Mouse (Mus musculus) bone marrow macrophage, adult 2 months (primary cell): Measurements from ENCODE around the gene Tnf. TPM values are rescaled to one million over a fixed set of nuclear protein-coding genes. Genes with fewer than 3 reads are reported as not detected.

Experiments
- H3K27ac ChIP-seq: 2 replicates; pipeline ENCODE4 v1.5.1; 2012; ENCODE audit warnings: low read depth, low read length; ENCODE audit not compliant: insufficient read depth
- H3K4me1 ChIP-seq: 2 replicates; pipeline ENCODE4 v1.6.1; 2012; ENCODE audit warnings: low read length; ENCODE audit not compliant: control insufficient read depth, insufficient read depth
- H3K4me3 ChIP-seq: 2 replicates; pipeline ENCODE4 v1.5.1; 2012; ENCODE audit warnings: mild to moderate bottlenecking, low read length, moderate library complexity; ENCODE audit not compliant: insufficient read depth
- CTCF ChIP-seq: IDR thresholded peaks from 2 replicates; pipeline ENCODE4 v1.5.1; 2012; ENCODE audit warnings: low read depth, mild to moderate bottlenecking, low read length, moderate library complexity
- POLR2A ChIP-seq: IDR thresholded peaks from 2 replicates; pipeline ENCODE4 v1.6.1; 2012; ENCODE audit warnings: mild to moderate bottlenecking, low read depth, low read length, borderline replicate concordance
- polyA plus RNA-seq: library from polyadenylated mRNA; stranded (reverse); fragments of >200 nt; gene quantifications from 2 replicates; pipeline ENCODE4 v1.2.4, GENCODE M21; 2012; ENCODE audit not compliant: missing spikeins, insufficient read depth, insufficient read length

Gene Tnf
- polyA plus RNA-seq = 11.9 and 12.8 TPM in 2 replicates

GRCm38 (mm10) chr17:35201787-35202186 is at the start of gene Tnf:
Gene Tnf, minus strand, starts transcription at chr17:35202007.
- TF ChIP-seq CTCF (no peak), POLR2A (peak; percentile 99)
- peaks cover 17% of the 10 kb centered on the region for H3K4me1 ChIP-seq
- peak within 1 kb of the TSS; percentile 80 for H3K27ac ChIP-seq
- peak within 1 kb of the TSS; percentile 81 for H3K4me3 ChIP-seq

GRCm38 (mm10) chr17:35251162-35251719 is 49.4 kb upstream of the Tnf start:
- H3K4me3 ChIP-seq = no peak overlapping the region
- H3K27ac ChIP-seq = no peak overlapping the region
- H3K4me1 ChIP-seq = peaks cover 21% of the 10 kb centered on the region
- TF ChIP-seq CTCF (no peak), POLR2A (no peak)

GRCm38 (mm10) chr17:35250348-35251120 is 48.7 kb upstream of the Tnf start:
- Histone ChIP-seq H3K4me1 (peaks cover 23% of the 10 kb centered on the region), H3K4me3 (no peak overlapping the region), H3K27ac (no peak overlapping the region)
- TF ChIP-seq CTCF (no peak), POLR2A (no peak)

GRCm38 (mm10) chr17:35249451-35250197 is 47.8 kb upstream of the Tnf start:
- TF ChIP-seq POLR2A (no peak), CTCF (no peak)
- Histone ChIP-seq H3K27ac (no peak overlapping the region), H3K4me1 (peaks cover 24% of the 10 kb centered on the region), H3K4me3 (no peak overlapping the region)

GRCm38 (mm10) chr17:35248986-35249385 is 47.2 kb upstream of the Tnf start:
- no peak overlapping the region for H3K4me3 ChIP-seq

GRCm38 (mm10) chr17:35247144-35247543 is 45.3 kb upstream of the Tnf start:
- no peak overlapping the region for H3K27ac ChIP-seq
- H3K4me3 ChIP-seq = no peak overlapping the region
- TF ChIP-seq POLR2A (no peak), CTCF (no peak)
- H3K4me1 ChIP-seq = peaks cover 30% of the 10 kb centered on the region

More at GRCm38 (mm10) chr17:35248986-35249385, 47.2 kb upstream of the Tnf start:
- Histone ChIP-seq H3K4me1 (peaks cover 30% of the 10 kb centered on the region), H3K27ac (no peak overlapping the region)
- TF ChIP-seq CTCF = no peak
- no peak for TF ChIP-seq POLR2A

- Histone ChIP-seq H3K27ac (no peak overlapping the region), H3K4me3 (no peak overlapping the region), H3K4me1 (peaks cover 30% of the 10 kb centered on the region)
- no peak for TF ChIP-seq POLR2A
- no peak for TF ChIP-seq CTCF
Measured at GRCm38 (mm10) chr17:35245731-35246623, 44.2 kb upstream of the Tnf start.

- H3K27ac ChIP-seq = 0 out of 2 replicates have a peak overlapping the region, but pooled peaks have one; percentile 17
- no peak for TF ChIP-seq POLR2A
- TF ChIP-seq CTCF = no peak
- H3K4me1 ChIP-seq = peaks cover 40% of the 10 kb centered on the region
- H3K4me3 ChIP-seq = 0 out of 2 replicates have a peak overlapping the region, but pooled peaks have one; percentile 2
Measured at GRCm38 (mm10) chr17:35244999-35245398, 43.2 kb upstream of the Tnf start.

- peak overlapping the region; percentile 71 for H3K4me3 ChIP-seq
- peaks cover 44% of the 10 kb centered on the region for H3K4me1 ChIP-seq
- H3K27ac ChIP-seq = peak overlapping the region; percentile 92
- no peak for TF ChIP-seq CTCF
- no peak for TF ChIP-seq POLR2A
Measured at GRCm38 (mm10) chr17:35243086-35243485, 41.3 kb upstream of the Tnf start.
